18 mouse cellular contexts compared by ENCODE assay signal in the genomic region with DNA sequence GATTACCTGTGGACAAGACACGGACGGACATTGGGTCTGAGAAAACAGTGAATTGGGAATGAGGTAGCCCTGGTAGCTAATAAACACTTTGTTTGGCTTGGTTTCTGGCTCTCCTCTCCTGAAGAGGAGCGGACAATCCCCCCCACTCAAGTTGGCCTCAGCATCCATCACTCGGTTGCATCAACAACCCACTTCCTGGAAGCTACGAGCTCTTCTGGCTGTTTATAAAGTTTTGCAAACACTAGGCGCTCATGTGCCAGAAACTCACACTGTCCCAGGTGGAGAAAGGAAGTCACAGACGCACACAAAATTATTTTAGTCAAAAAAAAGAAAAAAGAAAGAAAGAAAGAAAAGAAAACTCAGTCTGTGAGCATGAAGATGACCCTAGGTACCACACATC. TPM values are rescaled to one million over a fixed set of nuclear protein-coding genes. Genes with fewer than 3 reads are reported as not detected.
A peak's percentile ranks its signal among the peaks of the same experiment; 100 is the strongest.
DNase-seq lines count a peak whose midpoint lies in the region; ATAC-seq and TF ChIP-seq lines count a peak whose summit lies in the region.
"Had no signal": no experiment of that assay in that cellular context is flagged by ENCODE, and none has a peak within 500 bp of the region (broad histone marks: within the 10 kb centered on the region; RNA-seq: fewer than 3 reads in every experiment).

No protein-coding gene starts in this region.

- no peak for TF ChIP-seq EP300 in stomach, postnatal 0 days (optimal IDR thresholded peaks at IDR 0.05)

- no peak overlapping the region for H3K27ac ChIP-seq in hindbrain, embryonic 14.5 days
- no peak overlapping the region for H3K27ac ChIP-seq in hindbrain, embryonic 10.5 days
- H3K27ac ChIP-seq in spleen, adult 2 months (ENCODE audit: insufficient read depth, low read length) = peak overlapping the region; percentile 55; the same call in 1 of the 2 replicates
- peak overlapping the region; percentile 51; the same call in 1 of the 2 replicates for H3K27ac ChIP-seq in intestine, embryonic 14.5 days (ENCODE audit: low read depth)
- peak overlapping the region; percentile 35 for H3K27ac ChIP-seq in stomach, postnatal 0 days (replicated peaks)
- H3K27ac ChIP-seq: forebrain, embryonic 13.5 days; kidney, embryonic 15.5 days; left cerebral cortex, adult 2 months; limb, embryonic 13.5 days; neural tube, embryonic 13.5 days had no signal

- no peak for DNase-seq in hindbrain, embryonic 14.5 days (ENCODE audit: low spot score)
- no peak for DNase-seq in hindbrain, embryonic 10.5 days (ENCODE audit: low spot score)
- DNase-seq in spleen, adult 2 months (ENCODE audit: low read depth in 1 of 2, low spot score in 2 of 2) = no peak
- no peak for DNase-seq in spleen, postnatal 14 days (ENCODE audit: low spot score in 2 of 2)
- no peak for DNase-seq in intestine, embryonic 14.5 days (ENCODE audit: low spot score)
- DNase-seq in stomach, postnatal 0 days (ENCODE audit: low spot score) = no peak
- no peak for DNase-seq in layer of hippocampus, adult 9-11 months
- DNase-seq in spleen, postnatal 4 days (ENCODE audit: low spot score in 2 of 2) = no peak
- DNase-seq: adrenal gland, adult 8-10 months; liver, postnatal 0 days; retina, postnatal 1 day; spleen, adult 18-20 months had no signal

- H3K4me1 ChIP-seq in hindbrain, embryonic 14.5 days (replicated peaks; ENCODE audit: control insufficient read depth, insufficient read depth, low read length) = peaks cover 8% of the 10 kb centered on the region
- H3K4me1 ChIP-seq in hindbrain, embryonic 10.5 days (replicated peaks) = peaks cover 87% of the 10 kb centered on the region
- H3K4me1 ChIP-seq in spleen, adult 2 months (ENCODE audit: control insufficient read depth, insufficient read depth, insufficient read length) = peaks cover 2% of the 10 kb centered on the region; the same call in 1 of the 2 replicates
- H3K4me1 ChIP-seq in intestine, embryonic 14.5 days (replicated peaks; ENCODE audit: control insufficient read depth, insufficient read depth, low read length) = peaks cover 88% of the 10 kb centered on the region
- H3K4me1 ChIP-seq in stomach, postnatal 0 days (replicated peaks; ENCODE audit: control insufficient read depth, insufficient read depth) = peaks cover 32% of the 10 kb centered on the region

- no peak for TF ChIP-seq POLR2A in spleen, adult 2 months (IDR thresholded peaks at IDR 0.05; ENCODE audit: low read depth, low read length)

- no peak overlapping the region for H3K4me3 ChIP-seq in hindbrain, embryonic 14.5 days (replicated peaks; ENCODE audit: low read length)
- no peak overlapping the region for H3K4me3 ChIP-seq in hindbrain, embryonic 10.5 days
- H3K4me3 ChIP-seq in spleen, adult 2 months (ENCODE audit: extremely low read depth, insufficient read depth, insufficient read length) = no peak overlapping the region
- no peak overlapping the region for H3K4me3 ChIP-seq in intestine, embryonic 14.5 days (ENCODE audit: low read depth, low read length)
- H3K4me3 ChIP-seq in stomach, postnatal 0 days (ENCODE audit: low read depth, low read length) = no peak overlapping the region
- H3K4me3 ChIP-seq: forebrain, embryonic 13.5 days; heart, embryonic 12.5 days; kidney, embryonic 15.5 days; left cerebral cortex, adult 2 months; limb, embryonic 13.5 days; neural tube, embryonic 13.5 days had no signal

- no peaks in the 10 kb centered on the region for H3K36me3 ChIP-seq in hindbrain, embryonic 14.5 days (replicated peaks; ENCODE audit: control insufficient read depth, insufficient read depth)
- no peaks in the 10 kb centered on the region for H3K36me3 ChIP-seq in hindbrain, embryonic 10.5 days
- no peaks in the 10 kb centered on the region for H3K36me3 ChIP-seq in spleen, adult 2 months (ENCODE audit: control insufficient read depth, insufficient read depth, low read length)
- H3K36me3 ChIP-seq in intestine, embryonic 14.5 days (ENCODE audit: control insufficient read depth, insufficient read depth, low read length) = no peaks in the 10 kb centered on the region
- H3K36me3 ChIP-seq in stomach, postnatal 0 days (ENCODE audit: control insufficient read depth, insufficient read depth, low read length) = no peaks in the 10 kb centered on the region
- H3K36me3 ChIP-seq: heart, embryonic 12.5 days; kidney, embryonic 15.5 days; limb, embryonic 13.5 days; neural tube, embryonic 13.5 days had no signal

- WGBS in hindbrain, embryonic 14.5 days = 83% methylated on average over 7 of the region's 7 CpGs
- WGBS in hindbrain, embryonic 10.5 days = 74% methylated on average over 7 of the region's 7 CpGs
- 62% methylated on average over 7 of the region's 7 CpGs for WGBS in spleen, adult 2 months
- WGBS in intestine, embryonic 14.5 days = 36% methylated on average over 7 of the region's 7 CpGs
- WGBS in stomach, postnatal 0 days = 37% methylated on average over 7 of the region's 7 CpGs

- no peaks in the 10 kb centered on the region for H3K9me3 ChIP-seq in hindbrain, embryonic 14.5 days (ENCODE audit: control insufficient read depth, low read length)
- H3K9me3 ChIP-seq in hindbrain, embryonic 10.5 days = no peaks in the 10 kb centered on the region
- no peaks in the 10 kb centered on the region for H3K9me3 ChIP-seq in intestine, embryonic 14.5 days (ENCODE audit: control insufficient read depth, low read length)
- no peaks in the 10 kb centered on the region for H3K9me3 ChIP-seq in stomach, postnatal 0 days (ENCODE audit: control insufficient read depth, low read length)
- H3K9me3 ChIP-seq: forebrain, embryonic 13.5 days; heart, embryonic 12.5 days; kidney, embryonic 15.5 days; limb, embryonic 13.5 days; neural tube, embryonic 13.5 days had no signal

- no peaks in the 10 kb centered on the region for H3K27me3 ChIP-seq in hindbrain, embryonic 14.5 days (ENCODE audit: control insufficient read depth, insufficient read depth, low read length)
- no peaks in the 10 kb centered on the region for H3K27me3 ChIP-seq in hindbrain, embryonic 10.5 days (ENCODE audit: insufficient read depth, poor library complexity, severe bottlenecking)
- H3K27me3 ChIP-seq in spleen, adult 2 months (ENCODE audit: control insufficient read depth, insufficient read depth, low read length) = no peaks in the 10 kb centered on the region
- H3K27me3 ChIP-seq in intestine, embryonic 14.5 days (replicated peaks; ENCODE audit: control insufficient read depth, insufficient read depth, low read length) = no peaks in the 10 kb centered on the region
- H3K27me3 ChIP-seq in stomach, postnatal 0 days (ENCODE audit: control insufficient read depth, insufficient read depth, low read length) = no peaks in the 10 kb centered on the region
- H3K27me3 ChIP-seq: forebrain, embryonic 13.5 days; heart, embryonic 12.5 days; kidney, embryonic 15.5 days; neural tube, embryonic 13.5 days had no signal

- no peak for ATAC-seq in hindbrain, embryonic 14.5 days (ENCODE audit: low FRiP score)
- no peak for ATAC-seq in intestine, embryonic 14.5 days (replicated peaks; ENCODE audit: low FRiP score, low TSS enrichment, low read depth)
- no peak for ATAC-seq in stomach, postnatal 0 days (ENCODE audit: low FRiP score, low TSS enrichment)
- ATAC-seq: forebrain, embryonic 13.5 days; liver, postnatal 0 days had no signal

- peak overlapping the region; percentile 16; the same call in 1 of the 2 replicates for H3K4me2 ChIP-seq in hindbrain, embryonic 14.5 days (replicated peaks)
- H3K4me2 ChIP-seq in intestine, embryonic 14.5 days (ENCODE audit: low read length) = peak overlapping the region; percentile 18
- peak overlapping the region; percentile 27; the same call in 1 of the 2 replicates for H3K4me2 ChIP-seq in stomach, postnatal 0 days (replicated peaks; ENCODE audit: low read depth)
- H3K4me2 ChIP-seq: forebrain, embryonic 13.5 days; heart, embryonic 12.5 days; kidney, embryonic 15.5 days; limb, embryonic 13.5 days; neural tube, embryonic 13.5 days had no signal

- no peak for TF ChIP-seq CTCF in spleen, adult 2 months (IDR thresholded peaks at IDR 0.05; ENCODE audit: extremely low read depth, insufficient read depth, insufficient read length, insufficient replicate concordance)
- no peak for TF ChIP-seq CTCF in stomach, postnatal 0 days (IDR thresholded peaks at IDR 0.05; ENCODE audit: low read depth)

- no peak overlapping the region for H3K9ac ChIP-seq in hindbrain, embryonic 14.5 days
- H3K9ac ChIP-seq in intestine, embryonic 14.5 days (ENCODE audit: low read length) = no peak overlapping the region
- H3K9ac ChIP-seq in stomach, postnatal 0 days (ENCODE audit: low read length) = peak overlapping the region; percentile 13; the same call in 1 of the 2 replicates
- H3K9ac ChIP-seq: forebrain, embryonic 13.5 days; heart, embryonic 12.5 days; kidney, embryonic 15.5 days; limb, embryonic 13.5 days; liver, postnatal 0 days; neural tube, embryonic 13.5 days had no signal

RNA-seq across cellular contexts. Expression of a gene that starts 9.7 kb away (rescaled TPM):
- polyA plus RNA-seq in hindbrain, embryonic 14.5 days (2014; fragmentation: Nextera tagmentation; extraction: Ambion mirVana) = 22.3 and 30.2 TPM in 2 replicates
- 12.7 and 14.4 TPM in 2 replicates for polyA plus RNA-seq in hindbrain, embryonic 10.5 days (2016; fragmentation: Nextera tagmentation; extraction: Ambion mirVana)
- polyA plus RNA-seq in spleen, adult 2 months (2012; rRNA removed) = 7.4 and 8.1 TPM in 2 replicates
- polyA plus RNA-seq in intestine, embryonic 14.5 days (2014; fragmentation: Nextera tagmentation; extraction: Ambion mirVana) = 32.8 and 35.2 TPM in 2 replicates
- 15.2 and 19.6 TPM in 2 replicates for polyA plus RNA-seq in stomach, postnatal 0 days (2015; fragmentation: Nextera tagmentation; extraction: Ambion mirVana)

Comparison
In these comparisons a context has a peak if more than half of its experiments do, and no peak if none do; other contexts are left out.
1. H3K27ac ChIP-seq: peak in spleen, adult 2 months (single experiment), intestine, embryonic 14.5 days (single experiment) and stomach, postnatal 0 days (single experiment); none in hindbrain, embryonic 14.5 days (single experiment) and hindbrain, embryonic 10.5 days (single experiment).
2. Peak in every context shown above with its lines, with median percentiles within 50 percentile points of each other: H3K4me2 ChIP-seq.